Mouse (Mus musculus) thymus, adult 2 months (tissue): ENCODE measurements around the gene Mfsd4a.

ENCODE experiments used
- CTCF ChIP-seq: fragments of 200-500 bp; IDR thresholded peaks from 2 replicates; pipeline ENCODE4 v1.5.1; 2012; ENCODE audit warnings: mild to moderate bottlenecking, control low read depth, low read length, moderate library complexity, borderline replicate concordance; ENCODE audit not compliant: control insufficient read depth, poor library complexity, insufficient read depth; ENCODE audit errors: extremely low read depth
- POLR2A ChIP-seq: fragments of 200-500 bp; IDR thresholded peaks from 2 replicates; pipeline ENCODE4 v1.6.1; 2012; ENCODE audit warnings: mild to moderate bottlenecking, low read length, control low read depth, moderate library complexity; ENCODE audit not compliant: control insufficient read depth, poor library complexity, insufficient read depth; ENCODE audit errors: extremely low read depth

DNA sequence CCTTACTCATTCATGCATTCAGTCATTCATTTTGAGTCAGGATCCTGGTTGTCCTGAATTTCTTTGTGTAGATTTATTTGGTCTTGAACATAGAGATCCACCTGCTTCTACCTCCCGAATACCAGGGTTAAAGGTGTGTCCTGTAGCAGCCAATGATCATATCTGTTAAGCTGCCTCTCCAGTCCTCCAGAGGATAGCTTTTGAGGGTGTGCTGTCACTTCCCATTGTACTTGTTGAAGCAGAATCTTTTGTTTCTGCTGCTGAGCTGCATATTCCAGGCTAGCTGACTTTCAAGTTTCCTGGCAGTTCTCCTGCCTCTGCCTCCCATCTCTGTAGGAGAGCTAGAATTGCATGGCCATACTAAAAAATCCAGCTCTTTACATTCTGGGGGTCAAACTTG lies 51.2 kb downstream of the Mfsd4a start:
- TF ChIP-seq CTCF = no peak
- no peak for TF ChIP-seq POLR2A
